Mouse (Mus musculus) embryonic facial prominence, embryonic 11.5 days (tissue): Measurements from ENCODE around the gene Sp7. TPM values are rescaled to one million over a fixed set of nuclear protein-coding genes. Genes with fewer than 3 reads are reported as not detected.

Experiments
- ATAC-seq: fragments of 200-750 bp; cut with Nextera tagmentation; replicated peaks from 2 replicates; pipeline ENCODE4 v1.8.0; 2017; ENCODE audit warnings: low read depth; ENCODE audit not compliant: insufficient number of reproducible peaks, low FRiP score, low TSS enrichment
- DNase-seq: peaks from one replicate; pipeline ENCODE4 v3.0.0-alpha.2; 2015; ENCODE audit warnings: low spot score
- H3K27ac ChIP-seq: fragments of 300-500 bp; sonication (generic); replicated peaks from 2 replicates; pipeline ENCODE4 v1.5.1; 2014; ENCODE audit warnings: mild to moderate bottlenecking, low read depth, low read length, control low read depth
- H3K27me3 ChIP-seq: fragments of 300-500 bp; sonication (generic); 2 replicates; pipeline ENCODE4 v1.6.1; 2014; ENCODE audit warnings: mild to moderate bottlenecking, low read length, moderate library complexity, mixed read lengths; ENCODE audit not compliant: control insufficient read depth, insufficient read depth
- H3K36me3 ChIP-seq: fragments of 300-500 bp; sonication (generic); replicated peaks from 2 replicates; pipeline ENCODE4 v1.6.1; 2014; ENCODE audit warnings: low read depth, mild to moderate bottlenecking, low read length, moderate library complexity, mixed read lengths; ENCODE audit not compliant: control insufficient read depth, insufficient read depth
- H3K4me1 ChIP-seq: fragments of 300-500 bp; sonication (generic); 2 replicates; pipeline ENCODE4 v1.6.1; 2014; ENCODE audit warnings: low read length, mixed read lengths; ENCODE audit not compliant: control insufficient read depth, insufficient read depth
- H3K4me2 ChIP-seq: fragments of 300-500 bp; sonication (generic); 2 replicates; pipeline ENCODE4 v1.6.1; 2014; ENCODE audit warnings: low read depth, mild to moderate bottlenecking, control low read depth, low read length, moderate library complexity
- H3K4me3 ChIP-seq: fragments of 300-500 bp; sonication (generic); 2 replicates; pipeline ENCODE4 v1.5.1; 2014; ENCODE audit warnings: low read depth, low read length, control low read depth
- H3K9ac ChIP-seq: fragments of 300-500 bp; sonication (generic); replicated peaks from 2 replicates; pipeline ENCODE4 v1.6.1; 2014; ENCODE audit warnings: mild to moderate bottlenecking, control low read depth, low read length
- H3K9me3 ChIP-seq: fragments of 300-500 bp; sonication (generic); replicated peaks from 2 replicates; pipeline ENCODE4 v1.6.1; 2016; ENCODE audit warnings: mild to moderate bottlenecking, low read length, inconsistent platforms, mixed read lengths; ENCODE audit not compliant: control insufficient read depth
- WGBS: fragments of 180-500 bp; shearing (Covaris S2); extraction: QIAGEN DNeasy Blood & Tissue Kit; methylation state at CpG from one replicate; pipeline ENCODE4 v1.1.7; 2014; 5-methylcytosine and 5-hydroxymethylcytosine counted together
- polyA plus RNA-seq: library from polyadenylated mRNA; unstranded; fragments of >200 nt; fragmentation: Nextera tagmentation; extraction: Ambion mirVana; gene quantifications from 2 replicates; pipeline ENCODE4 v1.2.1, GENCODE M21; 2014

Sp7 gene
- polyA plus RNA-seq, 1 experiment from 2014 or later, result 2.4 TPM

DNA sequence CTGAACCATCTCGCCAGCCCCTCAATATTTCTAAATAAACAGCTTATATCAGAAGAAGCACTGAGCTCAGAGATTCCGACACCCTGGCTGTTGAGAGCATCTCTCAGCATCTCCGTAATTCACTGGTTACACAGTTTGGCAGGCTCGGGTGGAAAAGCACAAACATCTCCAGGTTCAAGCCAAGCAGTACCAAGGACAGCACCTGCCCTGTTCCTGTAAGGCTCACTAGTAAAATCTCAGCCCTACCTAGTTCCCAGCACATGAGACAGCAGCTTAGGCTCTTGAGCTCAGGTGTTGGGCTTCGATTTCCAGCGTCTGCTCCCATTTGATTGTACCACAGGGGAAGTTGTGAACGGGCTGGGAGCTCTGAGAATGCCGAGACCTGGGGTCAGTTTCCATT lies 31.7 kb downstream of the Sp7 start:
- no peaks in the 10 kb centered on the region for H3K27me3 ChIP-seq
- no peak overlapping the region for H3K27ac ChIP-seq
- peaks cover 8% of the 10 kb centered on the region for H3K4me1 ChIP-seq
- WGBS, result 84% methylated on average over 8 of the region's 8 CpGs
- no peaks in the 10 kb centered on the region for H3K9me3 ChIP-seq
- no peak overlapping the region for H3K9ac ChIP-seq
- no peak overlapping the region for H3K4me2 ChIP-seq
- DNase-seq (no peak), ATAC-seq (no peak)
- H3K36me3 ChIP-seq, result peaks cover 24% of the 10 kb centered on the region
- H3K4me3 ChIP-seq, result no peak overlapping the region

DNA sequence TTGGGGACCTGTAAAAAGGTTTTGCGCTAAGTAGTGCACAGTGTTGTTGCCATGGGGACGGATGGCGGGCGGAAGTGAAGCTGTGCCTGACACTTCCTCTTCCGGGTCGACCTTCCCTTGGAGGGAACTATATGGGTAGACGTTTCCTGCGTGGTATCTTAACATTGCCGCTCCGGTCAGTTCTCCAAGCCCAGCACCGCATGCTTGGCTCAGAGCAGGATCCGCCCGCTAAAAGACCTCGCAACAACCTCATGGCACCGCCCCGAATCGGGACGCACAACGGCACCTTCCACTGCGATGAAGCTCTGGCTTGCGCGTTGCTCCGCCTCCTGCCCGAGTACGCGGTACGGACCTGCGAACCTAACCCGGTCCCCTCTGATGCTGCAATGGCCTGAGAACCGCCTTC lies 35.4 kb downstream of the Sp7 start, which contains the start of gene Myg1:
Gene Myg1 (plus strand): TSS at position 100 of the 406 bp plus-strand sequence.
- peak within 1 kb of the TSS; percentile 69; the same call in 1 of the 2 replicates for H3K27ac ChIP-seq
- peak; percentile 92 for ATAC-seq
- under 1% methylated on average over 30 of the region's 30 CpGs for WGBS
- peak within 1 kb of the TSS; percentile 76 for H3K4me2 ChIP-seq
- peaks cover 8% of the 10 kb centered on the region for H3K36me3 ChIP-seq
- peak within 1 kb of the TSS; percentile 80 for H3K9ac ChIP-seq
- DNase-seq, result peak; percentile 95
- peaks cover 8% of the 10 kb centered on the region for H3K4me1 ChIP-seq
- no peaks in the 10 kb centered on the region for H3K27me3 ChIP-seq
- peak within 1 kb of the TSS; percentile 81 for H3K4me3 ChIP-seq
- no peaks in the 10 kb centered on the region for H3K9me3 ChIP-seq

DNA sequence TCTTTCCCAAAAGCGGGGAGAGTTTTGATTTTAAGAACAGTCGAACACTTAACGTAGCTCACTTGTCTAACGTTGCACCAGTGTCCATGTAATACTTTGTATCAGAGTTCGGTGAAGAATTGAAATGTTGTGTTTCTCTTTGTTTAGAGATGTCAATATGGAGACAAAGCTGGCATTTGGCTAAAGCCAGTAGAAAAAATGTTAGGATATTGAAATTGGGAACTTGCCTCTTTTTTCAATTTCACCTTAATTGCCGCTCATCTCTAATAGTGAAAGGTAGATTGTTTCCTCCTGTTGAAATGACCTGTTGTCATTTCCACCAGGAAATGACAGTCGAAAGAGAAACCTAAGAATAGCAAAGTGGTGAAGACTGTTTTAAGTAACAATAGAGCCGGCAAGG lies 40.1 kb downstream of the Sp7 start:
- Histone ChIP-seq H3K4me3 (peak overlapping the region; percentile 74), H3K4me1 (peaks cover 3% of the 10 kb centered on the region; the same call in 1 of the 2 replicates), H3K9me3 (no peaks in the 10 kb centered on the region), H3K27me3 (no peaks in the 10 kb centered on the region), H3K36me3 (peaks cover 3% of the 10 kb centered on the region), H3K4me2 (peak overlapping the region; percentile 74), H3K9ac (peak overlapping the region; percentile 84), H3K27ac (0 out of 2 replicates have a peak overlapping the region, but pooled peaks have one; percentile 43)
- no peak for ATAC-seq
- no peak for DNase-seq
- 68% methylated on average over 8 of the region's 8 CpGs for WGBS

DNA sequence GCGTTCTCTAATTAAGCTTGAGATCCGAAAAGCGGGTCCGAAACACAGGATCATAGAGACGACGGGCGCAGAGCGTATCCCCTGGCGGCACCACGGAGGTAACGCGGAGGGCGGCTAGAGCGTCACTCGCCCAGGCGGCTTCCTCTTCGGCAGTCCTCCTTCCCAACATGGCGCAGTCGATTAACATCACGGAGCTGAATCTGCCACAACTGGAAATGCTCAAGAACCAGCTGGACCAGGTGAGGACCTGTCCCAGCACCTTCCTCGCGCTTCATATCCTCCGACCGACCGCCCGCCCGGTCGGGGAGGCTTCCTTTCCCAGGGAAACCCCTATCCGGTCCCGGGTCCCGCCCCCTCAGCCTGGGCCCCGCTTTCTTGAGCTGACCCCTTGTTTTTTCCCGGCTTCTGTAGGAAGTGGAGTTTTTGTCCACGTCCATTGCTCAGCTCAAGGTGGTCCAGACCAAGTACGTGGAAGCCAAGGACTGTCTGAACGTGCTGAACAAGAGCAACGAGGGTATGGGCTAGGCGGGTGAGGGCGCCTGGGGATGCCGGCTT lies 40.9 kb downstream of the Sp7 start, which contains the start of gene Pfdn5:
Gene Pfdn5 (plus strand): TSS at position 95 of the 555 bp plus-strand sequence.
- under 1% methylated on average over 40 of the region's 40 CpGs for WGBS
- ATAC-seq (peak; percentile 74), DNase-seq (peak; percentile 90)
- Histone ChIP-seq H3K9ac (peak within 1 kb of the TSS; percentile 84), H3K4me2 (peak within 1 kb of the TSS; percentile 74), H3K9me3 (no peaks in the 10 kb centered on the region), H3K27ac (0 out of 2 replicates have a peak within 1 kb of the TSS, but pooled peaks have one; percentile 43), H3K4me1 (no peaks in the 10 kb centered on the region; the same call in 1 of the 2 replicates), H3K36me3 (peaks cover 3% of the 10 kb centered on the region), H3K27me3 (no peaks in the 10 kb centered on the region), H3K4me3 (peak within 1 kb of the TSS; percentile 74)

DNA sequence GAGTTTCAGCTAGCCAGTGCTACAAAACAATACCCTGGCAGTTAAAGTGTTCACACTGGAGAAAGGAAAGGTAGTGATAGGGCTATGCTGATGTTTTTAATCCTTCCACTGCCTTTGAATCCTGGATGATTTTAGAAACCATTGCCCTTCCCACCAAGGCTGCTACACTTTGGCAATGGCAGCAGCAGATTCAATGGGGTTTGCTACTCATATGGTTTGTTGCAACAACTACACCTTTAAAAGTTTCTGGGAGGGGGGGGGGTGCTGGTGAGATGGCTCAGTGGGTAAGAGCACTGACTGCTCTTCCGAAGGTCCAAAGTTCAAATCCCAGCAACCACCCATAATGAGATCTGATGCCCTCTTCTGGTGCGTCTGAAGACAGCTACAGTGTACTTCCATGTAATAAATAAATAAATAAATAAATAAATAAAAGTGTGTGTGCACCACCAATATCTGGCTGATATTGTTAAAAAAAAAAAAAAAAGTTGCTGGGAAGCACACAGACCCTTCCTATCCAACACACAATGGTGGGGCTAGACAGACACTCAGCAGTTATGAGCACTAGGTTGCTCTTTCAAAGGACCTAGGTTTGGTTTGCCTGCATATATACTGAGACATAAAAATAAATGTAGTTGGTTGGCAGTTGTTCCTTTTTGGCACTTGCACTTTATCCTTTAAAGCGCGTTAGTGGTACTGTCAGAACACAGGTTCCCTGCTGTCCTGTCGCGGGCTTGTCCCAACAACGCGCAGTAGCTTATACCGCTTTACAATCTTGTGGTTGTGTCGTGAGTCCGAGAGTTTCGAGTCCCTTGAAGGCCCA lies 42.1 kb downstream of the Sp7 start:
- no peak overlapping the region for H3K9ac ChIP-seq
- H3K9me3 ChIP-seq, result no peaks in the 10 kb centered on the region
- no peak for ATAC-seq
- no peak overlapping the region for H3K4me3 ChIP-seq
- H3K4me1 ChIP-seq, result no peaks in the 10 kb centered on the region
- no peaks in the 10 kb centered on the region for H3K27me3 ChIP-seq
- H3K27ac ChIP-seq, result no peak overlapping the region
- WGBS, result 77% methylated on average over 12 of the region's 12 CpGs
- H3K36me3 ChIP-seq, result peaks cover 3% of the 10 kb centered on the region
- H3K4me2 ChIP-seq, result no peak overlapping the region
- no peak for DNase-seq

DNA sequence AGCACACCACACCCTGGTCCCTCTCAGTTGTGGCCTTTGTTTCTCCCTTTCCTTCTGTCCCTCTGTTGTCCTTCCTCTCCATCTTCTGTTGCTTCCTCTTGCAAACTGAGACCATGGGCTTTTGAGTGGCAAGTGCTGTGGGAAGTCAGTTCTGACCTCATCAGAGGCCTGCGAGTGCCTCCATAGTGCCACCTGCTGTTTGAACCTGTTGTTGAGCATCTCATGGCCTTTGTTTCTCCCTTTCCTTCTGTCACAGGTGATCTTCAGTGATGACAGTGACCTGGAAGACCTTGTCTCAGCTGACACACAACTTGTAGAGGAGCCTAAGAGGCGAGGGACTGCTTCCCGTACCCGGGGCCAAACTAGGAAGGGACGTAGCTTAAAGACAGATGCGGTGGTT lies 50.7 kb downstream of the Sp7 start:
- ATAC-seq, result no peak
- no peak overlapping the region for H3K27ac ChIP-seq

DNA sequence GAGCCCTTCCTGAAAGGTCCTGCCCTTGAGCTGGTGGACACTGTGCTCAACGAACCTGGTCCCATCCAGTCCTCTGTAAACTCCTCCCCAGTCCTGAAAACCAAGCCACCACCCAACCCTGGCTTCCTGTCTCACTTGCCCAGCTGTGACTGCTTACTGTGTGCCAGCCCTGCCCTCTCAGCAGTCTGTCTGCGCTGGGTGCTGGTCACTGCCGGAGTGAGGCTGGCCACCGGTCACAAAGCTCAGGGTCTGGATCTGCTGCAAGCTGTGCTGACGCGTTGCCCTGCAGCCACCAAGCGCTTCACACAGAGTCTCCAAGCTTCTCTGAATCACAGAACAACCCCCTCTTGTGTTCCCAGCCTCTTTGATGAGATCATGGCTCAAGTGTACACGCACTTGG lies 51.7 kb downstream of the Sp7 start:
- peaks cover 18% of the 10 kb centered on the region for H3K36me3 ChIP-seq

More for the DNA sequence above, 50.7 kb downstream of the Sp7 start:
- H3K4me3 ChIP-seq, result no peak overlapping the region
- H3K9me3 ChIP-seq, result no peaks in the 10 kb centered on the region
- H3K27me3 ChIP-seq, result no peaks in the 10 kb centered on the region
- H3K9ac ChIP-seq, result no peak overlapping the region
- DNase-seq, result peak; percentile 69
- WGBS, result 88% methylated on average over 6 of the region's 6 CpGs
- no peaks in the 10 kb centered on the region for H3K4me1 ChIP-seq
- H3K4me2 ChIP-seq, result no peak overlapping the region
- peaks cover 18% of the 10 kb centered on the region for H3K36me3 ChIP-seq

DNA sequence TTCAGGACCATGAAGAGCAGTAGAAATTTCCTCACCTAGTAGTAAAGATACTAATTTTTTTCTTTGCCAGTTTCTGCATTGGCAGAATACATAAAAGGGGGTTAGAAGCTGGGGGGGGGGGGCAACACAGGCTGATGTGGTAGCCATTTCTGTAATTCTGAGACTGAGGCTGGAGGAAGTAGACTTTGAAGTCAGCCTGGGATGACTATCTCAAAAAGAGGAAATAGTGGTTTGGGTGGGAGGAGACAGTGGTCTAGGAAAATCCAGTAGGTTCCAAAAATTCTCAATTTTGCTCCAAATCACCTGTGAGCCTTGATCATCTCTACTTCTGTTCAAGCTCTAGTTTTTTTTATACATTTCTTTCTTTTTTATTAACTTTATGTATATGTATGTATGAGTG lies 55.5 kb downstream of the Sp7 start:
- Histone ChIP-seq H3K27ac (no peak overlapping the region), H3K27me3 (no peaks in the 10 kb centered on the region), H3K36me3 (peaks cover 12% of the 10 kb centered on the region), H3K9me3 (no peaks in the 10 kb centered on the region), H3K4me2 (no peak overlapping the region), H3K9ac (no peak overlapping the region), H3K4me3 (no peak overlapping the region), H3K4me1 (no peaks in the 10 kb centered on the region)
- DNase-seq, result no peak
- no peak for ATAC-seq

More for the DNA sequence above, 51.7 kb downstream of the Sp7 start:
- DNase-seq, result no peak
- ATAC-seq, result no peak
- H3K9ac ChIP-seq, result no peak overlapping the region
- H3K27ac ChIP-seq, result no peak overlapping the region
- H3K27me3 ChIP-seq, result no peaks in the 10 kb centered on the region
- no peaks in the 10 kb centered on the region for H3K4me1 ChIP-seq
- H3K4me3 ChIP-seq, result no peak overlapping the region
- H3K4me2 ChIP-seq, result no peak overlapping the region
- 92% methylated on average over 8 of the region's 8 CpGs for WGBS
- no peaks in the 10 kb centered on the region for H3K9me3 ChIP-seq
